ENCODE assay signal across 8 mouse cellular contexts in the genomic region with DNA sequence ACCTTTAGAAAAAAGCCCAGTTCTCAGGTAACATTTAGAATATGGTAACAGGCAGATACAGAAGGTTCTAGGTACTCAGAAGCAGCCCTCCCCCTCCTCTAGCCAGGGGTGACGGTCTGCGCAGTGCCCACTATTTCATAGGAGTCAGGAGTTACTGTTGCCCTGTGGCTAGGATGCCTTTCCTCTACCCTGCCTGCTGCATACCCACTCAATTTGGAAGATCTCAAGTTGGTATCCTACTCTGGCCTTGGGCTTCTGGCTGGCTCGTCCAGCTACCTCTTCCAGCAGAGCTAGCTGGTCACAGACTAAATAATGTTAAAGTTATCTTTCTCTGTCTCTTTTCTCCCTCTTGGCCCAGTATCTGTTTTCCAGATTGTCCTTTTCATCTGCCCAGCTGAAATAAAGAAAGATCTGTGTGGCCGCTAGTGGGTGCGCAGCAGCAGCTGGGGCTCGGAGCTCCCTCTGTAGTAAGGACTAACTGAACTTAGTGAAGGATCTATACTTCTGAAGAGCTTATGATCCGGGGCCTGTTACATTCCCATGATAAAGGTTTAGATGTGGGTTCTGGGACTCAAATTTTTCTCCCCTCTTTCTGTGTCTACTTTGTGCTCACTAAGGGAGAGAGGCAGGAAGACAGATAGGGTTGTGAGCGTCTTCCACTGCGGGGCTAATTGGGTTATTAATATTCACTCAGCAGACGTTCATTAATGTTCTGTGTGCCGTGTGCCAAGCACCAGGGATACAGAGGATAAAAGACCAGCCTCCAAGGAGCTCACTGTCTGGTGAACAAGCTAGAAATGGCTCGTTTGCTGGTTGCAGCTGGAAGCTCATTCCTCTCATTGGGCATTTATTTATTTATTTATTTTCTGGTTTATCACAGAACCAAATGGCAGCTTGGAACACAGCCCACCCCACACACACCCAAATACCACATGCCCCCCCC. TPM values are rescaled to one million over a fixed set of nuclear protein-coding genes. Genes with fewer than 3 reads are reported as not detected.
A peak's percentile ranks its signal among the peaks of the same experiment; 100 is the strongest.
DNase-seq lines count a peak whose midpoint lies in the region; ATAC-seq and TF ChIP-seq lines count a peak whose summit lies in the region.

No protein-coding gene starts in this region.

- 0 out of 2 replicates have a peak, but pooled peaks have one; percentile 10 for TF ChIP-seq CTCF in cortical plate, adult 2 months (IDR thresholded peaks at IDR 0.05; ENCODE audit: extremely low read depth, insufficient read depth, low read length)

- TF ChIP-seq POLR2A in cortical plate, adult 2 months (IDR thresholded peaks at IDR 0.05; ENCODE audit: extremely low read depth, insufficient read depth, low read length), result no peak

- no peaks in the 10 kb centered on the region for H3K9me3 ChIP-seq in heart, embryonic 12.5 days (replicated peaks)
- no peaks in the 10 kb centered on the region for H3K9me3 ChIP-seq in liver, embryonic 16.5 days (replicated peaks; ENCODE audit: control insufficient read depth, low read length)

- peak overlapping the region; percentile 79; the same call in 1 of the 2 replicates for H3K4me3 ChIP-seq in cortical plate, adult 2 months (ENCODE audit: insufficient read depth, low read length)
- H3K4me3 ChIP-seq in heart, embryonic 12.5 days, result peak overlapping the region; percentile 100
- peak overlapping the region; percentile 88 for H3K4me3 ChIP-seq in liver, embryonic 16.5 days (ENCODE audit: low read depth, low read length)

- H3K27me3 ChIP-seq in heart, embryonic 12.5 days (replicated peaks), result no peaks in the 10 kb centered on the region
- no peaks in the 10 kb centered on the region for H3K27me3 ChIP-seq in liver, embryonic 16.5 days (ENCODE audit: control insufficient read depth, insufficient read depth, low read depth, low read length)

- peak; percentile 31 to 49 for DNase-seq in layer of hippocampus, postnatal 14 days (ENCODE audit: low spot score in 2 of 2)
- DNase-seq in layer of hippocampus, adult 9-10 months (ENCODE audit: low spot score), result no peak
- DNase-seq in embryo, embryonic 10 days (ENCODE audit: low spot score), result no peak
- DNase-seq in adrenal gland, postnatal 14 days, result no peak
- no peak for DNase-seq in adrenal gland, postnatal 10 days

- no peak for ATAC-seq in heart, embryonic 12.5 days (ENCODE audit: insufficient number of reproducible peaks, low FRiP score)
- ATAC-seq in liver, embryonic 16.5 days (ENCODE audit: low read depth), result no peak

- 56% methylated on average over 12 of the region's 12 CpGs for WGBS in heart, embryonic 12.5 days
- 64% methylated on average over 12 of the region's 12 CpGs for WGBS in liver, embryonic 16.5 days (ENCODE audit: insufficient replicate concordance)

- H3K9ac ChIP-seq in heart, embryonic 12.5 days, result peak overlapping the region; percentile 100
- H3K9ac ChIP-seq in liver, embryonic 16.5 days (ENCODE audit: low read depth, low read length), result 0 out of 2 replicates have a peak overlapping the region, but pooled peaks have one; percentile 96

- peaks cover 9% of the 10 kb centered on the region for H3K4me1 ChIP-seq in cortical plate, adult 2 months (ENCODE audit: control insufficient read depth, insufficient read depth, low read length)
- H3K4me1 ChIP-seq in heart, embryonic 12.5 days (replicated peaks), result peaks cover 43% of the 10 kb centered on the region
- H3K4me1 ChIP-seq in liver, embryonic 16.5 days (ENCODE audit: control insufficient read depth, low read depth, low read length), result peaks cover 37% of the 10 kb centered on the region

- peak overlapping the region; percentile 99 for H3K4me2 ChIP-seq in heart, embryonic 12.5 days
- H3K4me2 ChIP-seq in liver, embryonic 16.5 days (ENCODE audit: low read depth, low read length), result peak overlapping the region; percentile 91

- no peak overlapping the region for H3K27ac ChIP-seq in cortical plate, adult 2 months (ENCODE audit: insufficient read depth, low read length)
- H3K27ac ChIP-seq in heart, embryonic 12.5 days (ENCODE audit: poor library complexity, severe bottlenecking), result peak overlapping the region; percentile 79
- peak overlapping the region; percentile 15; the same call in 1 of the 2 replicates for H3K27ac ChIP-seq in liver, embryonic 16.5 days (ENCODE audit: low read length)

- peaks cover 48% of the 10 kb centered on the region for H3K36me3 ChIP-seq in heart, embryonic 12.5 days
- peaks cover 11% of the 10 kb centered on the region for H3K36me3 ChIP-seq in liver, embryonic 16.5 days (ENCODE audit: control insufficient read depth, insufficient read depth)

RNA-seq across cellular contexts. Expression of gene Nedd4, which starts 2.5 kb away (rescaled TPM):
- 100 to 1,000 TPM; 288 to 318 TPM for total RNA-seq in layer of hippocampus, postnatal 14 days (2021)
- polyA plus RNA-seq in cortical plate, adult 2 months (2012; rRNA removed), result 207 and 216 TPM in 2 replicates
- 624 and 643 TPM in 2 replicates for polyA plus RNA-seq in heart, embryonic 12.5 days (2016; fragmentation: Nextera tagmentation; extraction: Ambion mirVana)
- polyA plus RNA-seq in liver, embryonic 16.5 days (2015; fragmentation: Nextera tagmentation; extraction: Ambion mirVana), result 94.7 and 98.2 TPM in 2 replicates
- 490 and 493 TPM in 2 replicates for total RNA-seq in adrenal gland, postnatal 14 days (2021)
- total RNA-seq in adrenal gland, postnatal 10 days (2021), result 100 to 1,000 TPM; 469 to 580 TPM

Comparison
In these comparisons a context has a peak if more than half of its experiments do, and no peak if none do; other contexts are left out.
1. DNase-seq: peak in layer of hippocampus, postnatal 14 days (2 of 2); none in layer of hippocampus, adult 9-10 months (single experiment), embryo, embryonic 10 days (single experiment), adrenal gland, postnatal 14 days (single experiment) and adrenal gland, postnatal 10 days (single experiment).
2. Peak in every context shown above with its lines, with median percentiles within 50 percentile points of each other: H3K4me3 ChIP-seq.